Mouse (Mus musculus) bone marrow macrophage, adult 2 months (primary cell): ENCODE measurements around the gene Actg1.

Experiments
- CTCF ChIP-seq: IDR thresholded peaks from 2 replicates; pipeline ENCODE4 v1.5.1; 2012; ENCODE audit warnings: low read depth, mild to moderate bottlenecking, low read length, moderate library complexity
- POLR2A ChIP-seq: IDR thresholded peaks from 2 replicates; pipeline ENCODE4 v1.6.1; 2012; ENCODE audit warnings: mild to moderate bottlenecking, low read depth, low read length, borderline replicate concordance

DNA sequence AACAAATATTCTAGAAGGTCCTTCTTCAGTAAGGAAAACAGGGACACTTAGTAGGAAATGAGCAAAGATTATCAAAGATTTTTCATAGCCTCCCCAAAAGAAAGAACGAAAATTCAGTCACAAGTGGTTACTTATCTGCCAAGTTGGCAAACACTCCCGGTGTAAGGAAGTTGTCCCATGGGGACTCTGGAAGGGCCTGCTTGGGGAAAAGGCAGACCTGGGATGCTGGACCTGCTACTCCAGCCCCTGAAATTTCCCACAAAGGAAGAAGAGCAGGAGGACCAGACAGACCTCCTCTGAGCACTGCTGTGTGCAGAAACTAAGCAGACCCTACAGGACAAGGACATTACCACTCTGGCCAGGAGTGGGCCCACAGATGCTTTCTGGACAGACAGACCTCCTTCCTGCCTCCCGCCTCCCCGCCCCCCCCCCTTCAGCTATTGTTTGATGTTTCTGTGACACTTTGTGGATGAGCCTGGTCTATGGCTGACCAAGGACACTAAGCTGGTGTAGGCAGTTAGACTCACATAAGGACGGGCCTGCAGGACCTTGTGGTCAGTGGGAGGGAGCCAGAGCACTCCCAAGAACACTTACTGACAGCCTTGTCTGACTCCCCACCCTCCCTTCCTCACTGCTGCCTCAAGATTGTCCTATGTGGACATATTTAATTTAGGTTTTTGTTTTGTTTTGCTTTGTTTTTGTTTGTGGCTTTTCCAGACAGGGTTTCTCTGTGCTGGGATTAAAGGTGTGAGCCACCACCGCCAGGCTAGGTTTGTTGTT is 34.2 kb downstream of the Actg1 start:
- TF ChIP-seq POLR2A: no peak
- TF ChIP-seq CTCF: no peak
